Mouse (Mus musculus) cerebellum, postnatal 14 days (tissue): ENCODE results near the gene Acap2.

Experiments
- DNase-seq, 2 experiments: peaks; one replicate each; pipeline ENCODE4 v3.0.0; 2021; ENCODE audit warnings: mixed read lengths in 2 of 2

Acap2 gene

DNA sequence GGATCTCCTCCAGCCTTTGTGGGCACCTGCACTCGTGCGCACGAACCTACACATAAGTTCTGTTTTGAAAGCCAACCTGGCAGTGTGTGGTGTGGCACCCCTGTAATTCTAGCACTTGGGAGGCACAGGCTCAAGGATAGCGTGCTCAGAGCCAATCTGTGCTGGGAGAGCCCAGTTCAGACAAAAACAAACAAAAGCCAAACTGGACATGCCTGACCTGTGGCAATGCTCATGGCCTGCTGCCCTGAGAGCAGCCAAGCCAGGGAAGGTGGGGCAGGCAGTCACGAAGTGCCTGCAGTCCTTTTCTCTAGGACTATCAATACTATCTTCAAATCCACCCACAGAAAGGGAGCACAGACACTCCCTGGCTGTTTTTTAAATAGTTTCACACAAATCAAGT lies 157.9 kb downstream of the Acap2 start:
- DNase-seq = no peak
